Mouse (Mus musculus) hindbrain, embryonic 10.5 days (tissue): ENCODE results near the gene Adh4. TPM values are rescaled to one million over a fixed set of nuclear protein-coding genes. Genes with fewer than 3 reads are reported as not detected.
"Not testable (repeated sequence)": the region's sequence is repeated elsewhere in the genome, so short reads cannot be mapped to it uniquely, and the experiment has no call there.

ENCODE experiments used
- DNase-seq: peaks from one replicate; pipeline ENCODE4 v3.0.0-alpha.2; 2017; ENCODE audit warnings: low spot score
- H3K27ac ChIP-seq: fragments of 300-500 bp; sonication (generic); 2 replicates; pipeline ENCODE4 v1.5.1; 2016; ENCODE audit warnings: mild to moderate bottlenecking, moderate library complexity
- H3K27me3 ChIP-seq: fragments of 300-500 bp; sonication (generic); 2 replicates; pipeline ENCODE4 v1.6.1; 2016; ENCODE audit warnings: mild to moderate bottlenecking; ENCODE audit not compliant: poor library complexity, insufficient read depth, severe bottlenecking
- H3K36me3 ChIP-seq: fragments of 300-500 bp; sonication (generic); 2 replicates; pipeline ENCODE4 v1.6.1; 2016; ENCODE audit warnings: mild to moderate bottlenecking, moderate library complexity
- H3K4me1 ChIP-seq: fragments of 300-500 bp; sonication (generic); replicated peaks from 2 replicates; pipeline ENCODE4 v1.6.1; 2016; ENCODE audit warnings: mild to moderate bottlenecking
- H3K4me3 ChIP-seq: fragments of 300-500 bp; sonication (generic); 2 replicates; pipeline ENCODE4 v1.5.1; 2016; ENCODE audit warnings: mild to moderate bottlenecking, moderate library complexity
- H3K9me3 ChIP-seq: fragments of 300-500 bp; sonication (generic); 2 replicates; pipeline ENCODE4 v1.6.1; 2016; ENCODE audit warnings: mild to moderate bottlenecking, moderate library complexity
- WGBS: fragments of 180-500 bp; shearing (Covaris S2); methylation state at CpG from one replicate; pipeline ENCODE4 v1.1.7; 2016; 5-methylcytosine and 5-hydroxymethylcytosine counted together
- polyA plus RNA-seq: library from polyadenylated mRNA; unstranded; fragments of >200 nt; fragmentation: Nextera tagmentation; extraction: Ambion mirVana; gene quantifications from 2 replicates; pipeline ENCODE4 v1.2.1, GENCODE M21; 2016

Gene Adh4
- polyA plus RNA-seq, 1 experiment from 2014 or later, result not detected

DNA sequence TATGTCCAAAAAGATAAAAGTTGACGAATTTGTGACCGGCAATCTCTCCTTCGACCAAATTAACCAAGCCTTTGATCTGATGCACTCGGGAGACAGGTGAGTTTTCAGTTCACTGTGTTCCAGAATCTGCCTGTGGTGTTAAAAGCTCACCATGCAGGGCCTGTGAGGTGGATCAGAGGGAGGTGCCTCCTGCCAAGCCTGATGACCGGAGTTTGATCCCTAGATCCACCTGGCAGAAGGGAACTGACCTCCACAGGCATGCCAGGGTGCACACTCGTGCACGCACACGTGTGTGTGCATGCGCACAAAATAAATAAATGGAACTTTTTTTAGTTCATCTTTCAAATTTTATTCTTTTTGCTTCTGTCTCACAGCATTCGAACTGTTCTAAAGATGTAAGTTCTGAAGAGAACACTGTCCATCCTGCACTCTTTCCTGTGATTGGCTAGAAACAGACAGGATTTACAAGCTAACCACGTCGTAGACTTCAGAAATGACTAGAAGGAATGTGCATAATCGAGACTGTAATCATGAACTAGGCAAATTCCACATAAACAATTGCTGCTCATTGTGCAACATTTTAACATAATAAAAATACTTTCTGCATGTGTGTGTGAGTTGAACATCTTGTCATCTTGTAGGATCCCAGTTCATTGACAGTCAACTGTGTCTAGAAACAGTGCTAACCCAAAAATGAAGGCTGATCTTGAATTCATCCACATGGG, 39.6 kb downstream of the Adh4 start:
- no peaks in the 10 kb centered on the region for H3K9me3 ChIP-seq
- WGBS, result 94% methylated on average over 13 of the region's 13 CpGs
- peaks cover 99% of the 10 kb centered on the region for H3K36me3 ChIP-seq
- H3K27me3 ChIP-seq, result no peaks in the 10 kb centered on the region
- no peak overlapping the region for H3K4me3 ChIP-seq
- DNase-seq, result no peak
- no peak overlapping the region for H3K27ac ChIP-seq
- no peaks in the 10 kb centered on the region for H3K4me1 ChIP-seq

DNA sequence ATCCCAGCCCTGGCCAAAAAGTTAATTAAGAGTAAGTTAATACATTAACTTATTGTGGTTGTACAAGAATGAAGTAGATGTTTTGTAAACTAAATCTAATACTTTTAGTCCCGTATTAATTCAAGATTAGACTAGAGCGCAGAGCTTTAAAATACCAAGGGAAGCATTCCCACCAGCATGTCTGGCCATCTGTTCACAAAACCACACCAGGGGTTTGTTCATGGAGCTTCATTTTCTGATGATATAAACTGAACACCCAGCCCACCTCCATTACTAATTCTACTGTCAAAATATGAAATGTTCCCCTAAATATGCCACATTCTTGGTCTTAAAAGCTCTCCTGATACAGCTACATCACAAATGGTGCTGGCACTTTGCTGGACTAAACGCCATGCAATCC, 43.2 kb downstream of the Adh4 start:
- 97% methylated on average over 3 of the region's 3 CpGs for WGBS
- no peaks in the 10 kb centered on the region for H3K9me3 ChIP-seq
- no peak overlapping the region for H3K4me3 ChIP-seq
- H3K36me3 ChIP-seq, result peaks cover 97% of the 10 kb centered on the region
- H3K27me3 ChIP-seq, result no peaks in the 10 kb centered on the region
- H3K4me1 ChIP-seq, result no peaks in the 10 kb centered on the region
- no peak overlapping the region for H3K27ac ChIP-seq
- no peak for DNase-seq

DNA sequence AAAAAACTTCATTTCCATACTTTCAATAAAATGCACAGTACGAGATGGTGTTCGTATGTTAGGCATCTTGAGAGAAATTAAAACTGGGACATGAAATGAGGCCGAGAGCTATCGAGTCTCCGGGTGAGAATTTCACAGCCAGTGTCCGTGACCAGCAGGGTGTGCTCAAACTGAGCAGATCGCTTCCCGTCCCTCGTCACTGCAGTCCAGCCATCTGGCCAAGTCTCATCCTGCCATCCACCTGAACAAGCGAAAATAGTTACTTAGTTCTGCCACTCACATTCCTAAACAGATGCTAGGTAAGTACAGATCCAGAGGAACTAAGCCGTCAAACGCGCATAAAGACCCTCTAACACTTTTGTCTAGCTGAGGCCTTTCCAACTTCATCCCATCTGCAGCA, 45.0 kb downstream of the Adh4 start:
- no peak overlapping the region for H3K4me3 ChIP-seq
- no peak overlapping the region for H3K27ac ChIP-seq
- no peaks in the 10 kb centered on the region for H3K27me3 ChIP-seq
- DNase-seq, result no peak
- H3K4me1 ChIP-seq, result no peaks in the 10 kb centered on the region
- no peaks in the 10 kb centered on the region for H3K9me3 ChIP-seq
- WGBS, result 88% methylated on average over 13 of the region's 13 CpGs
- peaks cover 96% of the 10 kb centered on the region for H3K36me3 ChIP-seq

DNA sequence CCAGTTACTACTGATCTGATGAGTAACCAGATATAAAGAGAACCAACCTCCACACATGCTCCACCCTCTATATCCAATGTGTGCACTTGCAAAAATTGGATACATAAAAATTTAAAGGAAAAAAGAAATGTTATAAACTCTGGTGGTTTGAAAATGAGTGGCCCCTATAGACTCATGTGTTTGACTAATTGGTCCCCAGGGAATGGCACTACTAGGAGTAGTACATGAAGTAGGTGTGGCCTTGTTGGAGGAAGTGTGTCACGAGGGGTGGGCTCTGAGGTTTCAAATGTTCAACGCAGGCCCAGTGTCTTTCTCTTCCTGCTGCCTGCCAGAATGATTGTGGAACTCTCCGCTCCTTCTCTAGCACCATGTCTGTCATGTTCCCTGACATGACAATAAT, 46.6 kb downstream of the Adh4 start:
- no peak for DNase-seq
- Histone ChIP-seq H3K4me3 (no peak overlapping the region), H3K27me3 (no peaks in the 10 kb centered on the region), H3K27ac (no peak overlapping the region), H3K36me3 (peaks cover 96% of the 10 kb centered on the region), H3K4me1 (no peaks in the 10 kb centered on the region), H3K9me3 (no peaks in the 10 kb centered on the region)
- 92% methylated on average over 3 of the region's 3 CpGs for WGBS

DNA sequence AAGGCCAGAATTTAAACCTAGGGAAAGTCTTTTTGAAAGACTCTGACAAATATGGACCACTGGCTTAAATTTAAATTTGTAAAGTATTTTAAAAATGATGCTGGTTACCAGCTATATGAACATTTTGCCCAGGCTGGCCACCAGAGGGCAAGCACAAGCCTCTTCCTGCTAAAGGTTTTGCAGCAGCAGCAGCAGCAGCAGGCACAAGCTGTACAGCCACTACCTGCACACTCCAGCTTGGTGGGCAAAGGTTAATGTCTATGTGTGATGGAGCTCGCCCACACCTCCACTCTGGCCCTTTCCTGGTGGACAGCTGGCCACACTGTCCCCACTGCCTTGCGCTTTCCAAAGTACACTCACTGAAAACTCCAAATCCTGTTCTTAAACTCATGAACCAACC, 47.9 kb downstream of the Adh4 start:
- Histone ChIP-seq H3K36me3 (peaks cover 96% of the 10 kb centered on the region), H3K4me3 (no peak overlapping the region), H3K27ac (no peak overlapping the region), H3K27me3 (no peaks in the 10 kb centered on the region), H3K4me1 (no peaks in the 10 kb centered on the region), H3K9me3 (no peaks in the 10 kb centered on the region)
- WGBS, result 84% methylated on average over 2 of the region's 2 CpGs
- peak; percentile 42 for DNase-seq

- DNase-seq, result no peak
- Histone ChIP-seq H3K4me1 (no peaks in the 10 kb centered on the region), H3K9me3 (no peaks in the 10 kb centered on the region), H3K36me3 (peaks cover 96% of the 10 kb centered on the region), H3K4me3 (no peak overlapping the region), H3K27me3 (no peaks in the 10 kb centered on the region), H3K27ac (no peak overlapping the region)
- WGBS, result 89% methylated on average over 6 of the region's 6 CpGs
Measured at GRCm38 (mm10) chr3:138463807-138464206, 48.5 kb downstream of the Adh4 start.

DNA sequence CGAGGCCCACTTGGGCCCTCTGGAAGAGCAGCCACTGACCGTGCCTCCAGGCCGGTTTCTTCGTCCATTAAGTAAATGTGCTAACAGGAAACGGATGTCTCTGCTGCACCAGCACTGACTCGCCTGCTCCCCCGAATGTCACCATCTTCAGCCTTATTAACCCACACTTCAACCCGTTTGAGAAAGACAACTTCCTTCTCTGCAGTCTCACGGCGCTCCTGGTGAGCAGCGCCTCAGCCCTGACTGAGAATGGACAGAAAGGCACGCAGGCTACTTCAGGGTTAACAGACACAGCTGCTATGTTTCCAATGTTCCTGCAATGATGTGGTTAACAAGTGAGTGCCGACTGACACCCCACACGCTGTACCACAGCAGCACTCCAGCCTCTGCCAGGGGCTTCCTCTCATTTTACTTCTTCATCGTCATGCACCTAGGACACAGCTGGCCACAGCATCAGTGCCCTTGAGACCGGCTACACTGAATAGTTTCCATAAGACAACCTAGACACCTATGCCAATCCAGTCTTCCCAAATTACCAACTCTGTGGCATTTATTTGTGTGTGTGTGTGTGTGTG, 49.4 kb downstream of the Adh4 start:
- Histone ChIP-seq H3K4me3 (no peak overlapping the region), H3K36me3 (peaks cover 96% of the 10 kb centered on the region), H3K4me1 (no peaks in the 10 kb centered on the region), H3K27ac (no peak overlapping the region), H3K9me3 (no peaks in the 10 kb centered on the region), H3K27me3 (no peaks in the 10 kb centered on the region)
- 86% methylated on average over 16 of the region's 16 CpGs for WGBS
- DNase-seq, result no peak

GRCm38 (mm10) chr3:138466656-138467055, 51.4 kb downstream of the Adh4 start:
- H3K27ac ChIP-seq, DNase-seq, H3K4me3 ChIP-seq, H3K9me3 ChIP-seq, H3K27me3 ChIP-seq, H3K4me1 ChIP-seq: not testable (repeated sequence)
- H3K36me3 ChIP-seq, result peaks cover 96% of the 10 kb centered on the region
- 91% methylated on average over 1 of the region's 1 CpGs for WGBS

DNA sequence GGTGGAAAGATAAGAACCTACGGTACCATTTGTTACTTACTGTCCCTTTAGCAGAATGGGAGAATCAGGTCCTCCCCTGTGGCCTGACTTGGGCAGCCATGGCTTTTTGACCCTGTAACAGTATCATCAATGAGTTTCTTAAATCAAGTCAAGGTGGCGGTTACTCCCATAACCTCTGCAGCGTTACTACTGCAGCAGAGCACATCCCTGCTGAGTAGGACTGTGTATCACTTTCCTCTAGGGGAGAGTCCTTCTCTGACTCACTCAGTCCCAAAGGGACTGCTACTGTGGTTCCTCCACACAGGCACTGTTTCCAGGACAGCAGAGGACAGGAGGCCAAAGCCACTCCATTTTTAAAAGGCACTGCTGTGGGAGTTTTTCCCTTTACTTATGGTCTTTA, 55.8 kb downstream of the Adh4 start:
- H3K4me3 ChIP-seq, result no peak overlapping the region
- no peaks in the 10 kb centered on the region for H3K4me1 ChIP-seq
- WGBS, result 82% methylated on average over 3 of the region's 3 CpGs
- no peaks in the 10 kb centered on the region for H3K9me3 ChIP-seq
- no peak overlapping the region for H3K27ac ChIP-seq
- peaks cover 91% of the 10 kb centered on the region for H3K36me3 ChIP-seq
- DNase-seq, result no peak
- H3K27me3 ChIP-seq, result no peaks in the 10 kb centered on the region

DNA sequence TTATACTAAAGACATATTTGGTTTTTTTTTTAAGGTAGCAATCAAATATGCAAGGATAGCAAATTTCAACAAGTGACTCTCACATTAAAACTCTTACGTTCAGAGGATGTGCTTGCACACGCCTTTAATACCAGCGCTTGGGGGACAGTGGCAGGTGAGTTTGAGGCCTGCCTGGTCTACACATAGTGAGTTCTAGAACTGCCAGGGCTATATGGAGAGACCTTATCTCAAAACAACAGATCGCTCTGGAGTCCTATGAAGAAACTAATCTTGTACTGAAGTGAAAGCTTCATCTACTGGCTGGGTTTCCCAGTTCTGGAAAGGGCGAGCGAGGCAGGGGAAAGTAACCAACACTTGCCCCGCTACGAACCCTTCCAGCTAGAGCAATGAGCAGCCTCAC, 64.2 kb downstream of the Adh4 start:
- no peaks in the 10 kb centered on the region for H3K27me3 ChIP-seq
- 94% methylated on average over 8 of the region's 8 CpGs for WGBS
- no peaks in the 10 kb centered on the region for H3K4me1 ChIP-seq
- no peak for DNase-seq
- H3K4me3 ChIP-seq, result no peak overlapping the region
- H3K36me3 ChIP-seq, result peaks cover 86% of the 10 kb centered on the region
- no peak overlapping the region for H3K27ac ChIP-seq
- H3K9me3 ChIP-seq, result no peaks in the 10 kb centered on the region

Other genes with a start within 250 kb of the Adh4 start
- not detected in 2 replicates for gene 4930579F01Rik, start 221.6 kb upstream of the Adh4 start, polyA plus RNA-seq
- 0.07 and 0.36 TPM in 2 replicates for gene Adh7, start 197.7 kb upstream of the Adh4 start, polyA plus RNA-seq
- gene Adh1, start 154.5 kb upstream of the Adh4 start, polyA plus RNA-seq, result 0.30 and 0.34 TPM in 2 replicates
- not detected in 2 replicates for gene Adh6a, start 102.2 kb upstream of the Adh4 start, polyA plus RNA-seq
- 0.52 and 0.78 TPM in 2 replicates for gene Adh6b, start 73.7 kb upstream of the Adh4 start, polyA plus RNA-seq
- 255 and 261 TPM in 2 replicates for gene Adh5, start 27.6 kb downstream of the Adh4 start, polyA plus RNA-seq
- 51.3 and 53.8 TPM in 2 replicates for gene Metap1, start 74.0 kb downstream of the Adh4 start, polyA plus RNA-seq
- 370 and 465 TPM in 2 replicates for gene Eif4e, start 110.7 kb downstream of the Adh4 start, polyA plus RNA-seq